Mouse (Mus musculus): Measurements from ENCODE around the gene Wnt10a. TPM values are rescaled to one million over a fixed set of nuclear protein-coding genes. Genes with fewer than 3 reads are reported as not detected.
"Not testable (repeated sequence)": the region's sequence is repeated elsewhere in the genome, so short reads cannot be mapped to it uniquely, and the experiment has no call there.

Wnt10a gene
- total and polyA plus RNA-seq, 2 experiments from 2014 or later: not detected

DNA sequence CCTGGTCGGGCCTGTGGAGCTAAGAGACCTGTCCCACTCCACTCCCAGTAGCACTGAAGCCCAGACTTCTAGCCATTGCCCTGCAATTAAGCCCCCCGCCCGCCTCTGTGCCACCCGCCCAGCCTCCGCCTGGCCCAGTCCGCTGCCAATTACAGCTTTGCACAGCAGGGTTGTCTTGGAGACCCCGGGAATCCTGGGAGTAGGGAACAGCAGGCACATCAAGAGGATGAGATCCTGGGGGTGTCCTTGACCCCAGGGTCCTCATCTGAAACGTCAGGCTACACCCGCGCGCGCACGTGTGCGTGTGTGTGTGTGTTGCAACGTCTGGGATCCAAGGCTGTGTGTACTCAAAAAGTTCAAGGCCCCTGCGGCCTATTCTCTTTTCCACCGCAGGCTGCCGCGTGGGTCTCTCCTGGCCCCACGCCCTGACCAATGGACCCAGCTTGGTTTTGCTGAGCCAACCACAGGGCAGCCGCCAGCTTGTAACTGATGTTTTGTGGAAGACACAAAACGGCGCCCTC is 16.3 kb downstream of the Wnt10a start:
- no peak for ATAC-seq (ENCODE audit: insufficient read depth, low read depth)
- Histone ChIP-seq H3K27me3 (ENCODE audit: control insufficient read depth, insufficient read depth, low read length) (peaks cover 73% of the 10 kb centered on the region), H3K4me3 (ENCODE audit: low read depth, low read length) (no peak overlapping the region), H3K4me1 (ENCODE audit: control insufficient read depth, insufficient read depth) (no peaks in the 10 kb centered on the region), H3K9ac (replicated peaks; ENCODE audit: low read depth, low read length) (no peak overlapping the region), H3K9me3 (replicated peaks; ENCODE audit: control insufficient read depth, low read length) (no peaks in the 10 kb centered on the region), H3K27ac (ENCODE audit: low read depth) (no peak overlapping the region), H3K4me2 (ENCODE audit: low read depth, low read length) (no peak overlapping the region), H3K36me3 (replicated peaks; ENCODE audit: control insufficient read depth, insufficient read depth, low read length) (no peaks in the 10 kb centered on the region)
- no peak for TF ChIP-seq CTCF (IDR thresholded peaks at IDR 0.05; ENCODE audit: low read depth)
- TF ChIP-seq EP300 (IDR thresholded peaks at IDR 0.05; ENCODE audit: low read depth): no peak
- 12% methylated on average over 23 of the region's 23 CpGs for WGBS
- DNase-seq (ENCODE audit: low spot score): no peak

GRCm38 (mm10) chr1:74808078-74808477 is 16.8 kb downstream of the Wnt10a start:
- under 1% methylated on average over 16 of the region's 16 CpGs for WGBS
- ATAC-seq (ENCODE audit: insufficient read depth, low read depth) (peak; percentile 81), DNase-seq (ENCODE audit: low spot score) (peak; percentile 87)
- Histone ChIP-seq H3K9ac (replicated peaks; ENCODE audit: low read depth, low read length) (no peak overlapping the region), H3K9me3 (replicated peaks; ENCODE audit: control insufficient read depth, low read length) (no peaks in the 10 kb centered on the region), H3K27ac (ENCODE audit: low read depth) (no peak overlapping the region), H3K36me3 (replicated peaks; ENCODE audit: control insufficient read depth, insufficient read depth, low read length) (no peaks in the 10 kb centered on the region), H3K27me3 (ENCODE audit: control insufficient read depth, insufficient read depth, low read length) (peaks cover 68% of the 10 kb centered on the region), H3K4me2 (ENCODE audit: low read depth, low read length) (peak overlapping the region; percentile 13; the same call in 1 of the 2 replicates), H3K4me1 (ENCODE audit: control insufficient read depth, insufficient read depth) (no peaks in the 10 kb centered on the region), H3K4me3 (ENCODE audit: low read depth, low read length) (no peak overlapping the region)
- TF ChIP-seq CTCF (IDR thresholded peaks at IDR 0.05; ENCODE audit: low read depth) (peak; percentile 93), EP300 (IDR thresholded peaks at IDR 0.05; ENCODE audit: low read depth) (no peak)

DNA sequence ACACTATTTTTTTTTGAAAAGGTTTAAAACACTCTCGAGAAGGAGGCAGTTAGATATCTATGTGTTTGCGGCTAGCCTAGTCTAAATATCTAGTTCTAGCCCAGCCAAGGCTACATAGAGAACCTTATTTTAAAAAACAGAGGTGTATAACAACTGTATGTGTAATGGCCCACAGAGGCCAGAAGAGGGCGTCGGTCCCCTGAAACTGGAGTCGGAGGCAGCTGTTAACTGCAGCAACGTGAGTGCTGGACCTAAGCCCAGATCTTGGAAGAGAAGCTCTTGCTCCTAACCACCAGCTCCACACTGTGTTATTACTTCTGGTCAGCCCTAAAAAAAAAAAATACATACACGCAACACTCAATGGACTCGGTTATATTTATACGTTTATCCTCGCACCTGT is 17.7 kb downstream of the Wnt10a start:
- DNase-seq (ENCODE audit: low spot score) (no peak), ATAC-seq (ENCODE audit: insufficient read depth, low read depth) (no peak)
- 53% methylated on average over 10 of the region's 10 CpGs for WGBS
- no peak overlapping the region for H3K9ac ChIP-seq (replicated peaks; ENCODE audit: low read depth, low read length)
- H3K27ac ChIP-seq (ENCODE audit: low read depth): no peak overlapping the region
- H3K27me3 ChIP-seq (ENCODE audit: control insufficient read depth, insufficient read depth, low read length): peaks cover 59% of the 10 kb centered on the region
- H3K4me3 ChIP-seq (ENCODE audit: low read depth, low read length): no peak overlapping the region
- no peaks in the 10 kb centered on the region for H3K9me3 ChIP-seq (replicated peaks; ENCODE audit: control insufficient read depth, low read length)
- TF ChIP-seq EP300 (IDR thresholded peaks at IDR 0.05; ENCODE audit: low read depth) (no peak), CTCF (IDR thresholded peaks at IDR 0.05; ENCODE audit: low read depth) (peak; percentile 14; the same call in 1 of the 2 replicates)
- no peak overlapping the region for H3K4me2 ChIP-seq (ENCODE audit: low read depth, low read length)
- no peaks in the 10 kb centered on the region for H3K4me1 ChIP-seq (ENCODE audit: control insufficient read depth, insufficient read depth)
- H3K36me3 ChIP-seq (replicated peaks; ENCODE audit: control insufficient read depth, insufficient read depth, low read length): no peaks in the 10 kb centered on the region

GRCm38 (mm10) chr1:74814931-74815647 is 23.8 kb downstream of the Wnt10a start:
- Histone ChIP-seq H3K9me3 (replicated peaks; ENCODE audit: control insufficient read depth, low read length) (no peaks in the 10 kb centered on the region), H3K4me2 (ENCODE audit: low read depth, low read length) (no peak overlapping the region), H3K27ac (ENCODE audit: low read depth) (no peak overlapping the region), H3K9ac (replicated peaks; ENCODE audit: low read depth, low read length) (no peak overlapping the region), H3K4me1 (ENCODE audit: control insufficient read depth, insufficient read depth) (peaks cover 5% of the 10 kb centered on the region), H3K4me3 (ENCODE audit: low read depth, low read length) (no peak overlapping the region), H3K36me3 (replicated peaks; ENCODE audit: control insufficient read depth, insufficient read depth, low read length) (no peaks in the 10 kb centered on the region), H3K27me3 (ENCODE audit: control insufficient read depth, insufficient read depth, low read length) (peaks cover under 1% of the 10 kb centered on the region; the same call in 1 of the 2 replicates)
- DNase-seq (ENCODE audit: low spot score) (no peak), ATAC-seq (ENCODE audit: insufficient read depth, low read depth) (no peak)
- TF ChIP-seq CTCF (IDR thresholded peaks at IDR 0.05; ENCODE audit: low read depth) (no peak), EP300 (IDR thresholded peaks at IDR 0.05; ENCODE audit: low read depth) (no peak)
- 57% methylated on average over 9 of the region's 9 CpGs for WGBS

GRCm38 (mm10) chr1:74815965-74816364 is 24.6 kb downstream of the Wnt10a start:
- H3K36me3 ChIP-seq (replicated peaks; ENCODE audit: control insufficient read depth, insufficient read depth, low read length); H3K4me2 ChIP-seq (ENCODE audit: low read depth, low read length); H3K9me3 ChIP-seq (replicated peaks; ENCODE audit: control insufficient read depth, low read length); H3K4me1 ChIP-seq (ENCODE audit: control insufficient read depth, insufficient read depth); H3K9ac ChIP-seq (replicated peaks; ENCODE audit: low read depth, low read length); H3K27ac ChIP-seq (ENCODE audit: low read depth); H3K4me3 ChIP-seq (ENCODE audit: low read depth, low read length); H3K27me3 ChIP-seq (ENCODE audit: control insufficient read depth, insufficient read depth, low read length); DNase-seq (ENCODE audit: low spot score); ATAC-seq (ENCODE audit: insufficient read depth, low read depth): not testable (repeated sequence)
- WGBS: 93% methylated on average over 6 of the region's 6 CpGs
